Mouse (Mus musculus): ENCODE measurements around the gene Txnrd2. TPM values are rescaled to one million over a fixed set of nuclear protein-coding genes. Genes with fewer than 3 reads are reported as not detected.

Gene Txnrd2
- polyA plus RNA-seq, 1 experiment from 2014 or later = 26.1 TPM

- peaks cover 41% of the 10 kb centered on the region for H3K36me3 ChIP-seq
- H3K4me1 ChIP-seq (replicated peaks) = peaks cover 68% of the 10 kb centered on the region
- peak overlapping the region; percentile 47 for H3K9ac ChIP-seq
- WGBS = 12% methylated on average over 11 of the region's 11 CpGs
- H3K27ac ChIP-seq = peak overlapping the region; percentile 91
- 0 out of 2 replicates have a peak, but pooled peaks cover 3% of the 10 kb centered on the region for H3K27me3 ChIP-seq
- peak; percentile 12; the same call in 1 of the 2 replicates for ATAC-seq (ENCODE audit: low FRiP score)
- H3K4me2 ChIP-seq = peak overlapping the region; percentile 88
- H3K9me3 ChIP-seq = no peaks in the 10 kb centered on the region
- peak overlapping the region; percentile 5; the same call in 1 of the 2 replicates for H3K4me3 ChIP-seq
Measured at GRCm38 (mm10) chr16:18394777-18395619, 31.2 kb upstream of the Txnrd2 start.

- H3K9me3 ChIP-seq = no peaks in the 10 kb centered on the region
- peaks cover 71% of the 10 kb centered on the region for H3K4me1 ChIP-seq (replicated peaks)
- peak overlapping the region; percentile 91 for H3K27ac ChIP-seq
- peaks cover 41% of the 10 kb centered on the region for H3K36me3 ChIP-seq
- 0 out of 2 replicates have a peak, but pooled peaks cover 3% of the 10 kb centered on the region for H3K27me3 ChIP-seq
- peak overlapping the region; percentile 88 for H3K4me2 ChIP-seq
- WGBS = 26% methylated on average over 6 of the region's 7 CpGs
- H3K4me3 ChIP-seq = no peak overlapping the region
- H3K9ac ChIP-seq = peak overlapping the region; percentile 43; the same call in 1 of the 2 replicates
- peak; percentile 12; the same call in 1 of the 2 replicates for ATAC-seq (ENCODE audit: low FRiP score)
Measured at GRCm38 (mm10) chr16:18395620-18396036, 30.6 kb upstream of the Txnrd2 start.

- WGBS = 47% methylated on average over 2 of the region's 2 CpGs
- peak overlapping the region; percentile 43; the same call in 1 of the 2 replicates for H3K9ac ChIP-seq
Measured at GRCm38 (mm10) chr16:18396201-18396600, 30.0 kb upstream of the Txnrd2 start.

GRCm38 (mm10) chr16:18396791-18397621 lies 29.2 kb upstream of the Txnrd2 start:
- Histone ChIP-seq H3K27me3 (0 out of 2 replicates have a peak, but pooled peaks cover 3% of the 10 kb centered on the region), H3K36me3 (peaks cover 53% of the 10 kb centered on the region), H3K27ac (0 out of 2 replicates have a peak overlapping the region, but pooled peaks have one; percentile 91), H3K4me3 (no peak overlapping the region), H3K4me2 (no peak overlapping the region), H3K4me1 (replicated peaks) (peaks cover 81% of the 10 kb centered on the region), H3K9me3 (no peaks in the 10 kb centered on the region), H3K9ac (no peak overlapping the region)
- ATAC-seq (ENCODE audit: low FRiP score) = no peak
- WGBS = 95% methylated on average over 27 of the region's 27 CpGs

More at GRCm38 (mm10) chr16:18396201-18396600, 30.0 kb upstream of the Txnrd2 start:
- Histone ChIP-seq H3K9me3 (no peaks in the 10 kb centered on the region), H3K27me3 (0 out of 2 replicates have a peak, but pooled peaks cover 3% of the 10 kb centered on the region), H3K4me3 (no peak overlapping the region), H3K4me1 (replicated peaks) (peaks cover 76% of the 10 kb centered on the region), H3K27ac (peak overlapping the region; percentile 91), H3K36me3 (peaks cover 44% of the 10 kb centered on the region), H3K4me2 (peak overlapping the region; percentile 27)
- no peak for ATAC-seq (ENCODE audit: low FRiP score)

GRCm38 (mm10) chr16:18400028-18400427 lies 26.2 kb upstream of the Txnrd2 start:
- peak overlapping the region; percentile 80 for H3K27ac ChIP-seq
- peak overlapping the region; percentile 61 for H3K9ac ChIP-seq
- H3K4me3 ChIP-seq = no peak overlapping the region
- peaks cover 63% of the 10 kb centered on the region for H3K4me1 ChIP-seq (replicated peaks)
- peak overlapping the region; percentile 1; the same call in 1 of the 2 replicates for H3K4me2 ChIP-seq
- no peak for ATAC-seq (ENCODE audit: low FRiP score)
- H3K36me3 ChIP-seq = peaks cover 83% of the 10 kb centered on the region
- 0 out of 2 replicates have a peak, but pooled peaks cover 3% of the 10 kb centered on the region for H3K27me3 ChIP-seq
- 44% methylated on average over 9 of the region's 9 CpGs for WGBS
- no peaks in the 10 kb centered on the region for H3K9me3 ChIP-seq

GRCm38 (mm10) chr16:18400472-18401216 lies 25.5 kb upstream of the Txnrd2 start:
- peaks cover 89% of the 10 kb centered on the region for H3K36me3 ChIP-seq
- H3K9me3 ChIP-seq = no peaks in the 10 kb centered on the region
- 22% methylated on average over 7 of the region's 7 CpGs for WGBS
- 0 out of 2 replicates have a peak, but pooled peaks cover 3% of the 10 kb centered on the region for H3K27me3 ChIP-seq
- H3K4me1 ChIP-seq (replicated peaks) = peaks cover 62% of the 10 kb centered on the region
- peak overlapping the region; percentile 80 for H3K27ac ChIP-seq
- ATAC-seq (ENCODE audit: low FRiP score) = peak; percentile 77
- peak overlapping the region; percentile 61 for H3K9ac ChIP-seq
- H3K4me2 ChIP-seq = peak overlapping the region; percentile 1; the same call in 1 of the 2 replicates
- H3K4me3 ChIP-seq = no peak overlapping the region

GRCm38 (mm10) chr16:18403285-18403684 lies 22.9 kb upstream of the Txnrd2 start:
- no peak overlapping the region for H3K9ac ChIP-seq
- H3K9me3 ChIP-seq = no peaks in the 10 kb centered on the region
- H3K4me1 ChIP-seq (replicated peaks) = peaks cover 60% of the 10 kb centered on the region
- peaks cover 95% of the 10 kb centered on the region for H3K36me3 ChIP-seq
- WGBS = 93% methylated on average over 12 of the region's 12 CpGs
- H3K27me3 ChIP-seq = 0 out of 2 replicates have a peak, but pooled peaks cover under 1% of the 10 kb centered on the region
- no peak overlapping the region for H3K27ac ChIP-seq
- no peak overlapping the region for H3K4me2 ChIP-seq
- ATAC-seq (ENCODE audit: low FRiP score) = no peak
- no peak overlapping the region for H3K4me3 ChIP-seq

- Histone ChIP-seq H3K9ac (peak overlapping the region; percentile 21; the same call in 1 of the 2 replicates), H3K27me3 (no peaks in the 10 kb centered on the region), H3K27ac (peak overlapping the region; percentile 66), H3K4me3 (no peak overlapping the region), H3K9me3 (no peaks in the 10 kb centered on the region), H3K4me1 (replicated peaks) (peaks cover 53% of the 10 kb centered on the region), H3K36me3 (peaks cover 86% of the 10 kb centered on the region), H3K4me2 (no peak overlapping the region)
- no peak for ATAC-seq (ENCODE audit: low FRiP score)
- WGBS = 87% methylated on average over 13 of the region's 13 CpGs
Measured at GRCm38 (mm10) chr16:18405091-18405854, 20.9 kb upstream of the Txnrd2 start.

GRCm38 (mm10) chr16:18405876-18406275 lies 20.3 kb upstream of the Txnrd2 start:
- no peak overlapping the region for H3K4me2 ChIP-seq
- no peaks in the 10 kb centered on the region for H3K9me3 ChIP-seq
- no peak for ATAC-seq (ENCODE audit: low FRiP score)
- peak overlapping the region; percentile 21; the same call in 1 of the 2 replicates for H3K9ac ChIP-seq
- no peak overlapping the region for H3K4me3 ChIP-seq
- H3K27ac ChIP-seq = peak overlapping the region; percentile 66
- H3K4me1 ChIP-seq (replicated peaks) = peaks cover 53% of the 10 kb centered on the region
- WGBS = 63% methylated on average over 2 of the region's 2 CpGs
- no peaks in the 10 kb centered on the region for H3K27me3 ChIP-seq
- H3K36me3 ChIP-seq = peaks cover 82% of the 10 kb centered on the region

GRCm38 (mm10) chr16:18406293-18406692 lies 19.9 kb upstream of the Txnrd2 start:
- Histone ChIP-seq H3K9me3 (no peaks in the 10 kb centered on the region), H3K36me3 (peaks cover 78% of the 10 kb centered on the region), H3K4me1 (replicated peaks) (peaks cover 53% of the 10 kb centered on the region), H3K4me3 (no peak overlapping the region), H3K27me3 (no peaks in the 10 kb centered on the region), H3K9ac (peak overlapping the region; percentile 10; the same call in 1 of the 2 replicates), H3K4me2 (no peak overlapping the region), H3K27ac (peak overlapping the region; percentile 64)
- peak; percentile 32; the same call in 1 of the 2 replicates for ATAC-seq (ENCODE audit: low FRiP score)
- WGBS = 6% methylated on average over 2 of the region's 2 CpGs

All from hindbrain, embryonic 13.5 days (tissue).